Mouse (Mus musculus) embryonic facial prominence, embryonic 14.5 days (tissue): ENCODE data around the gene Gm45194. TPM values are rescaled to one million over a fixed set of nuclear protein-coding genes. Genes with fewer than 3 reads are reported as not detected.

ENCODE experiments used
- ATAC-seq: fragments of 200-750 bp; cut with Nextera tagmentation; 2 replicates; pipeline ENCODE4 v1.8.0; 2017; ENCODE audit warnings: low read depth, moderate number of reproducible peaks, moderate TSS enrichment
- DNase-seq: peaks from one replicate; pipeline ENCODE4 v3.0.0-alpha.2; 2015; ENCODE audit warnings: low spot score
- H3K27ac ChIP-seq: fragments of 300-500 bp; sonication (generic); replicated peaks from 2 replicates; pipeline ENCODE4 v1.5.1; 2014; ENCODE audit warnings: low read depth, mild to moderate bottlenecking, low read length, moderate library complexity
- H3K27me3 ChIP-seq: fragments of 300-500 bp; sonication (generic); replicated peaks from 2 replicates; pipeline ENCODE4 v1.6.1; 2014; ENCODE audit warnings: low read length; ENCODE audit not compliant: control insufficient read depth, insufficient read depth
- H3K36me3 ChIP-seq: fragments of 300-500 bp; sonication (generic); 2 replicates; pipeline ENCODE4 v1.6.1; 2014; ENCODE audit warnings: low read length, mixed read lengths; ENCODE audit not compliant: control insufficient read depth, insufficient read depth
- H3K4me1 ChIP-seq: fragments of 300-500 bp; sonication (generic); 2 replicates; pipeline ENCODE4 v1.6.1; 2014; ENCODE audit warnings: antibody characterized with exemption, low read length; ENCODE audit not compliant: control insufficient read depth, insufficient read depth
- H3K4me2 ChIP-seq: fragments of 300-500 bp; sonication (generic); 2 replicates; pipeline ENCODE4 v1.6.1; 2014; ENCODE audit warnings: low read depth, mild to moderate bottlenecking, low read length, moderate library complexity, mixed read lengths
- H3K4me3 ChIP-seq: fragments of 300-500 bp; sonication (generic); 2 replicates; pipeline ENCODE4 v1.5.1; 2014; ENCODE audit warnings: low read depth, mild to moderate bottlenecking, low read length
- H3K9ac ChIP-seq: fragments of 300-500 bp; sonication (generic); 2 replicates; pipeline ENCODE4 v1.6.1; 2014; ENCODE audit warnings: low read depth, mild to moderate bottlenecking, low read length, moderate library complexity, mixed read lengths
- H3K9me3 ChIP-seq: fragments of 300-500 bp; sonication (generic); 2 replicates; pipeline ENCODE4 v1.6.1; 2016; ENCODE audit warnings: low read length; ENCODE audit not compliant: control insufficient read depth
- WGBS: fragments of 180-500 bp; shearing (Covaris S2); extraction: QIAGEN DNeasy Blood & Tissue Kit; methylation state at CpG from one replicate; pipeline ENCODE4 v1.1.7; 2014; 5-methylcytosine and 5-hydroxymethylcytosine counted together
- polyA plus RNA-seq: library from polyadenylated mRNA; unstranded; fragments of >200 nt; fragmentation: Nextera tagmentation; extraction: Ambion mirVana; gene quantifications from 2 replicates; pipeline ENCODE4 v1.2.1, GENCODE M21; 2014

The Gm45194 gene
- polyA plus RNA-seq, 1 experiment from 2014 or later: 2.5 TPM

GRCm38 (mm10) chrX:112010707-112011106 is 119.5 kb downstream of the Gm45194 start, which contains the start of gene Tex16:
Tex16 (plus strand) TSS chrX:112011007.
- ATAC-seq (no peak), DNase-seq (no peak)
- Histone ChIP-seq H3K4me2 (no peak within 1 kb of the TSS), H3K9me3 (no peaks in the 10 kb centered on the region), H3K4me3 (no peak within 1 kb of the TSS), H3K9ac (no peak within 1 kb of the TSS), H3K27me3 (no peaks in the 10 kb centered on the region), H3K36me3 (no peaks in the 10 kb centered on the region), H3K4me1 (no peaks in the 10 kb centered on the region), H3K27ac (no peak within 1 kb of the TSS)

GRCm38 (mm10) chrX:112238749-112239148 is 347.6 kb downstream of the Gm45194 start, which contains the start of gene 4933403O08Rik:
4933403O08Rik (plus strand) TSS chrX:112239049.
- no peaks in the 10 kb centered on the region for H3K27me3 ChIP-seq
- H3K27ac ChIP-seq: no peak within 1 kb of the TSS
- 88% methylated on average over 3 of the region's 3 CpGs for WGBS
- no peak within 1 kb of the TSS for H3K9ac ChIP-seq
- H3K4me3 ChIP-seq: no peak within 1 kb of the TSS
- DNase-seq: no peak
- no peaks in the 10 kb centered on the region for H3K4me1 ChIP-seq
- H3K36me3 ChIP-seq: no peaks in the 10 kb centered on the region
- no peak for ATAC-seq
- no peaks in the 10 kb centered on the region for H3K9me3 ChIP-seq
- no peak within 1 kb of the TSS for H3K4me2 ChIP-seq

- H3K27ac ChIP-seq: no peak overlapping the region
- no peaks in the 10 kb centered on the region for H3K27me3 ChIP-seq
- H3K9me3 ChIP-seq: no peaks in the 10 kb centered on the region
- DNase-seq (no peak), ATAC-seq (no peak)
- no peak overlapping the region for H3K9ac ChIP-seq
- no peaks in the 10 kb centered on the region for H3K36me3 ChIP-seq
- WGBS: 91% methylated on average over 1 of the region's 1 CpGs
- no peak overlapping the region for H3K4me2 ChIP-seq
- no peak overlapping the region for H3K4me3 ChIP-seq
- H3K4me1 ChIP-seq: no peaks in the 10 kb centered on the region
Measured at GRCm38 (mm10) chrX:112242916-112243315, 351.7 kb downstream of the Gm45194 start.

- H3K4me1 ChIP-seq: no peaks in the 10 kb centered on the region
- ATAC-seq: no peak
Measured at GRCm38 (mm10) chrX:112255513-112255912, 364.3 kb downstream of the Gm45194 start.

GRCm38 (mm10) chrX:112273550-112273949 is 382.4 kb downstream of the Gm45194 start:
- ATAC-seq: no peak
- no peaks in the 10 kb centered on the region for H3K9me3 ChIP-seq
- no peak for DNase-seq
- whole genome bisulfite sequencing: 86% methylated on average over 1 of the region's 1 CpGs
- H3K4me3 ChIP-seq: no peak overlapping the region
- H3K27me3 ChIP-seq: no peaks in the 10 kb centered on the region
- H3K9ac ChIP-seq: no peak overlapping the region
- H3K4me2 ChIP-seq: no peak overlapping the region
- H3K27ac ChIP-seq: no peak overlapping the region
- H3K4me1 ChIP-seq: no peaks in the 10 kb centered on the region
- H3K36me3 ChIP-seq: no peaks in the 10 kb centered on the region

More at GRCm38 (mm10) chrX:112255513-112255912, 364.3 kb downstream of the Gm45194 start:
- Histone ChIP-seq H3K9ac (no peak overlapping the region), H3K4me2 (no peak overlapping the region), H3K36me3 (no peaks in the 10 kb centered on the region), H3K27ac (no peak overlapping the region), H3K4me3 (no peak overlapping the region), H3K9me3 (no peaks in the 10 kb centered on the region), H3K27me3 (no peaks in the 10 kb centered on the region)
- 62% methylated on average over 2 of the region's 2 CpGs for WGBS
- DNase-seq: peak; percentile 20

Other genes with a start within 250 kb of the Gm45194 start
- gene Hdx, start 194.3 kb upstream of the Gm45194 start, polyA plus RNA-seq: 0.70 and 0.94 TPM in 2 replicates
- gene Tex16, start 119.6 kb downstream of the Gm45194 start, polyA plus RNA-seq: 3.5 and 3.7 TPM in 2 replicates